Mouse (Mus musculus) intestine, postnatal 0 days (tissue): ENCODE measurements around the gene Ccne1. TPM values are rescaled to one million over a fixed set of nuclear protein-coding genes. Genes with fewer than 3 reads are reported as not detected.
"Not testable (repeated sequence)": the region's sequence is repeated elsewhere in the genome, so short reads cannot be mapped to it uniquely, and the experiment has no call there.

Experiments
- ATAC-seq: fragments of 200-750 bp; cut with Nextera tagmentation; 2 replicates; pipeline ENCODE4 v1.8.0; 2017; ENCODE audit warnings: mild to moderate bottlenecking, moderate TSS enrichment, moderate library complexity
- H3K27ac ChIP-seq: fragments of 300-500 bp; sonication (generic); 2 replicates; pipeline ENCODE4 v1.5.1; 2014; ENCODE audit warnings: mild to moderate bottlenecking, low read depth, low read length, moderate library complexity
- H3K27me3 ChIP-seq: fragments of 300-500 bp; sonication (generic); replicated peaks from 2 replicates; pipeline ENCODE4 v1.6.1; 2014; ENCODE audit warnings: low read length, mixed read lengths; ENCODE audit not compliant: control insufficient read depth, insufficient read depth
- H3K36me3 ChIP-seq: fragments of 300-500 bp; sonication (generic); 2 replicates; pipeline ENCODE4 v1.6.1; 2014; ENCODE audit warnings: mild to moderate bottlenecking, moderate library complexity; ENCODE audit not compliant: control insufficient read depth, insufficient read depth
- H3K4me1 ChIP-seq: fragments of 300-500 bp; sonication (generic); replicated peaks from 2 replicates; pipeline ENCODE4 v1.6.1; 2014; ENCODE audit warnings: antibody characterized with exemption, low read length, mixed read lengths; ENCODE audit not compliant: control insufficient read depth, insufficient read depth
- H3K4me2 ChIP-seq: fragments of 300-500 bp; sonication (generic); replicated peaks from 2 replicates; pipeline ENCODE4 v1.6.1; 2014; ENCODE audit warnings: low read depth, mild to moderate bottlenecking, moderate library complexity
- H3K4me3 ChIP-seq: fragments of 300-500 bp; sonication (generic); 2 replicates; pipeline ENCODE4 v1.5.1; 2014; ENCODE audit warnings: low read depth, low read length
- H3K9ac ChIP-seq: fragments of 300-500 bp; sonication (generic); 2 replicates; pipeline ENCODE4 v1.6.1; 2014; ENCODE audit warnings: mild to moderate bottlenecking, low read depth, low read length
- H3K9me3 ChIP-seq: fragments of 300-500 bp; sonication (generic); 2 replicates; pipeline ENCODE4 v1.6.1; 2016; ENCODE audit warnings: mixed run types; ENCODE audit not compliant: control insufficient read depth
- CTCF ChIP-seq: sonication (generic); IDR thresholded peaks from 2 replicates; pipeline ENCODE4 v1.5.1; 2016; ENCODE audit warnings: low read depth, mild to moderate bottlenecking, control low read depth, antibody characterized with exemption, moderate library complexity
- WGBS: fragments of 180-500 bp; shearing (Covaris S2); extraction: QIAGEN DNeasy Blood & Tissue Kit; methylation state at CpG from one replicate; pipeline ENCODE4 v1.1.7; 2014; 5-methylcytosine and 5-hydroxymethylcytosine counted together
- polyA plus RNA-seq: library from polyadenylated mRNA; unstranded; fragments of >200 nt; fragmentation: Nextera tagmentation; extraction: Ambion mirVana; gene quantifications from 2 replicates; pipeline ENCODE4 v1.2.1, GENCODE M21; 2015

Gene Ccne1
- polyA plus RNA-seq, 1 experiment from 2014 or later: 12.0 TPM

- H3K27me3 ChIP-seq: no peaks in the 10 kb centered on the region
- no peak overlapping the region for H3K4me3 ChIP-seq
- no peaks in the 10 kb centered on the region for H3K4me1 ChIP-seq
- no peak overlapping the region for H3K27ac ChIP-seq
- 62% methylated on average over 13 of the region's 13 CpGs for WGBS
- no peak overlapping the region for H3K4me2 ChIP-seq
- peak; percentile 57 for ATAC-seq
- H3K9me3 ChIP-seq: no peaks in the 10 kb centered on the region
- no peak overlapping the region for H3K9ac ChIP-seq
- peak; percentile 93 for TF ChIP-seq CTCF
- H3K36me3 ChIP-seq: no peaks in the 10 kb centered on the region
Measured at GRCm38 (mm10) chr7:38141747-38142545, 34.6 kb upstream of the Ccne1 start.

GRCm38 (mm10) chr7:38140324-38140723 lies 33.0 kb upstream of the Ccne1 start:
- ATAC-seq: no peak
- 53% methylated on average over 9 of the region's 9 CpGs for WGBS

GRCm38 (mm10) chr7:38134471-38134870 lies 27.1 kb upstream of the Ccne1 start:
- H3K9me3 ChIP-seq: no peaks in the 10 kb centered on the region
- no peak overlapping the region for H3K27ac ChIP-seq
- ATAC-seq: no peak
- H3K36me3 ChIP-seq: no peaks in the 10 kb centered on the region
- H3K4me1 ChIP-seq: no peaks in the 10 kb centered on the region
- no peak overlapping the region for H3K4me2 ChIP-seq
- TF ChIP-seq CTCF: no peak
- no peak overlapping the region for H3K4me3 ChIP-seq
- H3K27me3 ChIP-seq: no peaks in the 10 kb centered on the region
- WGBS: 91% methylated on average over 5 of the region's 5 CpGs
- no peak overlapping the region for H3K9ac ChIP-seq

More at GRCm38 (mm10) chr7:38140324-38140723, 33.0 kb upstream of the Ccne1 start:
- no peak overlapping the region for H3K4me2 ChIP-seq
- no peak overlapping the region for H3K4me3 ChIP-seq
- H3K9me3 ChIP-seq: no peaks in the 10 kb centered on the region
- no peaks in the 10 kb centered on the region for H3K27me3 ChIP-seq
- H3K36me3 ChIP-seq: no peaks in the 10 kb centered on the region
- TF ChIP-seq CTCF: no peak
- no peaks in the 10 kb centered on the region for H3K4me1 ChIP-seq
- no peak overlapping the region for H3K9ac ChIP-seq
- H3K27ac ChIP-seq: no peak overlapping the region

GRCm38 (mm10) chr7:38131186-38131585 lies 23.9 kb upstream of the Ccne1 start:
- 20% methylated on average over 5 of the region's 5 CpGs for WGBS
- Histone ChIP-seq H3K27me3 (no peaks in the 10 kb centered on the region), H3K4me1 (no peaks in the 10 kb centered on the region), H3K36me3 (no peaks in the 10 kb centered on the region), H3K27ac (no peak overlapping the region), H3K4me2 (no peak overlapping the region), H3K9ac (no peak overlapping the region), H3K9me3 (no peaks in the 10 kb centered on the region), H3K4me3 (no peak overlapping the region)
- TF ChIP-seq CTCF: peak; percentile 82
- ATAC-seq: no peak

GRCm38 (mm10) chr7:38129986-38130729 lies 22.8 kb upstream of the Ccne1 start:
- Histone ChIP-seq H3K27me3 (no peaks in the 10 kb centered on the region), H3K4me3 (no peak overlapping the region), H3K9ac (no peak overlapping the region), H3K4me2 (no peak overlapping the region), H3K36me3 (no peaks in the 10 kb centered on the region), H3K9me3 (no peaks in the 10 kb centered on the region), H3K4me1 (no peaks in the 10 kb centered on the region), H3K27ac (no peak overlapping the region)
- 68% methylated on average over 26 of the region's 26 CpGs for WGBS
- no peak for TF ChIP-seq CTCF
- ATAC-seq: no peak

- 80% methylated on average over 6 of the region's 6 CpGs for WGBS
- no peak for TF ChIP-seq CTCF
- H3K9ac ChIP-seq: no peak overlapping the region
Measured at GRCm38 (mm10) chr7:38129491-38129890, 22.2 kb upstream of the Ccne1 start.

GRCm38 (mm10) chr7:38128256-38128655 lies 20.9 kb upstream of the Ccne1 start:
- H3K4me2 ChIP-seq, H3K27ac ChIP-seq, H3K9ac ChIP-seq, H3K36me3 ChIP-seq, H3K4me1 ChIP-seq, H3K9me3 ChIP-seq, ATAC-seq, H3K27me3 ChIP-seq, H3K4me3 ChIP-seq: not testable (repeated sequence)
- 44% methylated on average over 5 of the region's 5 CpGs for WGBS

More at GRCm38 (mm10) chr7:38129491-38129890, 22.2 kb upstream of the Ccne1 start:
- H3K9me3 ChIP-seq: no peaks in the 10 kb centered on the region
- H3K4me2 ChIP-seq: no peak overlapping the region
- no peak for ATAC-seq
- no peaks in the 10 kb centered on the region for H3K4me1 ChIP-seq
- H3K4me3 ChIP-seq: no peak overlapping the region
- no peaks in the 10 kb centered on the region for H3K27me3 ChIP-seq
- no peaks in the 10 kb centered on the region for H3K36me3 ChIP-seq
- H3K27ac ChIP-seq: no peak overlapping the region
